In genomic region chr4:43508666-43508997, GRCm38 (mm10) we compare ENCODE assay signal across 8 mouse cellular contexts. TPM values are rescaled to one million over a fixed set of nuclear protein-coding genes. Genes with fewer than 3 reads are reported as not detected.
DNase-seq lines count a peak whose midpoint lies in the region; ATAC-seq lines count a peak whose summit lies in the region.

No protein-coding gene starts in this region.

- H3K27me3 ChIP-seq in forebrain, embryonic 15.5 days, result peaks cover 18% of the 10 kb centered on the region; the same call in 1 of the 2 replicates
- no peaks in the 10 kb centered on the region for H3K27me3 ChIP-seq in lung, embryonic 15.5 days
- no peaks in the 10 kb centered on the region; the same call in 1 of the 2 replicates for H3K27me3 ChIP-seq in neural tube, embryonic 14.5 days (ENCODE audit: control insufficient read depth, insufficient read depth, low read length)

- H3K4me2 ChIP-seq in forebrain, embryonic 15.5 days (replicated peaks), result peak overlapping the region; percentile 47
- H3K4me2 ChIP-seq in lung, embryonic 15.5 days, result peak overlapping the region; percentile 90
- H3K4me2 ChIP-seq in neural tube, embryonic 14.5 days (ENCODE audit: low read depth, low read length), result peak overlapping the region; percentile 50

- peak; percentile 75 to 91 for DNase-seq in adrenal gland, adult (ENCODE audit: inconsistent age in 2 of 2, low spot score in 1 of 2)
- DNase-seq in adrenal gland, adult 8-10 months, result no peak
- DNase-seq in adrenal gland, postnatal 14 days, result peak; percentile 81
- DNase-seq in kidney, adult 18-20 months, result peak; percentile 65
- no peak for DNase-seq in frontal cortex, postnatal 25 days (ENCODE audit: low spot score in 2 of 2)

- WGBS in forebrain, embryonic 15.5 days, result 9% methylated on average over 13 of the region's 13 CpGs
- 3% methylated on average over 13 of the region's 13 CpGs for WGBS in lung, embryonic 15.5 days
- 5% methylated on average over 13 of the region's 13 CpGs for WGBS in neural tube, embryonic 14.5 days

- no peak overlapping the region for H3K27ac ChIP-seq in forebrain, embryonic 15.5 days (replicated peaks)
- peak overlapping the region; percentile 58 for H3K27ac ChIP-seq in lung, embryonic 15.5 days
- H3K27ac ChIP-seq in neural tube, embryonic 14.5 days (ENCODE audit: low read depth, low read length), result no peak overlapping the region

- peaks cover 23% of the 10 kb centered on the region for H3K4me1 ChIP-seq in forebrain, embryonic 15.5 days
- H3K4me1 ChIP-seq in lung, embryonic 15.5 days, result peaks cover 19% of the 10 kb centered on the region
- peaks cover 6% of the 10 kb centered on the region; the same call in 1 of the 2 replicates for H3K4me1 ChIP-seq in neural tube, embryonic 14.5 days (ENCODE audit: control insufficient read depth, insufficient read depth, low read length)

- no peaks in the 10 kb centered on the region for H3K9me3 ChIP-seq in forebrain, embryonic 15.5 days
- no peaks in the 10 kb centered on the region for H3K9me3 ChIP-seq in lung, embryonic 15.5 days
- H3K9me3 ChIP-seq in neural tube, embryonic 14.5 days (ENCODE audit: control insufficient read depth, low read length), result no peaks in the 10 kb centered on the region

- H3K4me3 ChIP-seq in forebrain, embryonic 15.5 days, result peak overlapping the region; percentile 33
- H3K4me3 ChIP-seq in lung, embryonic 15.5 days, result peak overlapping the region; percentile 51
- peak overlapping the region; percentile 17 for H3K4me3 ChIP-seq in neural tube, embryonic 14.5 days (ENCODE audit: low read depth, low read length)

- no peaks in the 10 kb centered on the region for H3K36me3 ChIP-seq in forebrain, embryonic 15.5 days
- no peaks in the 10 kb centered on the region for H3K36me3 ChIP-seq in lung, embryonic 15.5 days
- H3K36me3 ChIP-seq in neural tube, embryonic 14.5 days (ENCODE audit: control insufficient read depth, insufficient read depth, low read length), result no peaks in the 10 kb centered on the region

- ATAC-seq in forebrain, embryonic 15.5 days (replicated peaks), result 0 out of 2 replicates have a peak, but pooled peaks have one; percentile 29
- ATAC-seq in lung, embryonic 15.5 days (ENCODE audit: borderline replicate concordance, extremely low read depth, low FRiP score, low TSS enrichment), result peak; percentile 78
- ATAC-seq in neural tube, embryonic 14.5 days (ENCODE audit: low read depth), result peak; percentile 49; the same call in 1 of the 2 replicates

- H3K9ac ChIP-seq in forebrain, embryonic 15.5 days (replicated peaks), result no peak overlapping the region; the same call in 1 of the 2 replicates
- H3K9ac ChIP-seq in lung, embryonic 15.5 days, result peak overlapping the region; percentile 44
- peak overlapping the region; percentile 34; the same call in 1 of the 2 replicates for H3K9ac ChIP-seq in neural tube, embryonic 14.5 days (replicated peaks; ENCODE audit: low read depth, low read length)

RNA-seq across cellular contexts. Expression of gene Car9, which starts 1.9 kb away (rescaled TPM):
- total RNA-seq in adrenal gland, adult 8-10 months (2022), result under 1 TPM in 3 of 4 experiments, not detected in 1; 0.32 to 0.68 (median 0.56) TPM
- 0.37 and 0.83 TPM in 2 replicates for total RNA-seq in adrenal gland, postnatal 14 days (2021)
- polyA plus RNA-seq in forebrain, embryonic 15.5 days (2015; fragmentation: Nextera tagmentation; extraction: Ambion mirVana), result 0.19 and 0.41 TPM in 2 replicates
- polyA plus RNA-seq in lung, embryonic 15.5 days (2015; fragmentation: Nextera tagmentation; extraction: Ambion mirVana), result 4.7 and 6.1 TPM in 2 replicates
- not detected in 2 replicates for polyA plus RNA-seq in neural tube, embryonic 14.5 days (2014; fragmentation: Nextera tagmentation; extraction: Ambion mirVana)

RNA-seq across cellular contexts. Expression of gene Arhgef39, which starts 9.1 kb away (rescaled TPM):
- 1 to 10 TPM in 2 of 4 experiments, under 1 TPM in 2; 0.73 to 2.0 (median 1.2) TPM for total RNA-seq in adrenal gland, adult 8-10 months (2022)
- 5.2 and 6.8 TPM in 2 replicates for total RNA-seq in adrenal gland, postnatal 14 days (2021)
- polyA plus RNA-seq in forebrain, embryonic 15.5 days (2015; fragmentation: Nextera tagmentation; extraction: Ambion mirVana), result 17.5 and 25.3 TPM in 2 replicates
- polyA plus RNA-seq in lung, embryonic 15.5 days (2015; fragmentation: Nextera tagmentation; extraction: Ambion mirVana), result 48.8 and 54.0 TPM in 2 replicates
- 3.6 and 6.2 TPM in 2 replicates for polyA plus RNA-seq in neural tube, embryonic 14.5 days (2014; fragmentation: Nextera tagmentation; extraction: Ambion mirVana)

RNA-seq across cellular contexts. Expression of gene Tpm2, which starts 14.9 kb away (rescaled TPM):
- total RNA-seq in adrenal gland, adult 8-10 months (2022), result 10 to 100 TPM; 32.3 to 89.4 (median 52.6) TPM
- 84.5 and 88.0 TPM in 2 replicates for total RNA-seq in adrenal gland, postnatal 14 days (2021)
- polyA plus RNA-seq in forebrain, embryonic 15.5 days (2015; fragmentation: Nextera tagmentation; extraction: Ambion mirVana), result 9.7 and 9.8 TPM in 2 replicates
- polyA plus RNA-seq in lung, embryonic 15.5 days (2015; fragmentation: Nextera tagmentation; extraction: Ambion mirVana), result 198 and 216 TPM in 2 replicates
- polyA plus RNA-seq in neural tube, embryonic 14.5 days (2014; fragmentation: Nextera tagmentation; extraction: Ambion mirVana), result 7.2 and 13.3 TPM in 2 replicates

RNA-seq across cellular contexts. Expression of gene Ccdc107, which starts 15.9 kb away (rescaled TPM):
- total RNA-seq in adrenal gland, adult 8-10 months (2022), result 10 to 100 TPM; 60.5 to 81.9 (median 64.0) TPM
- 48.3 and 50.0 TPM in 2 replicates for total RNA-seq in adrenal gland, postnatal 14 days (2021)
- polyA plus RNA-seq in forebrain, embryonic 15.5 days (2015; fragmentation: Nextera tagmentation; extraction: Ambion mirVana), result 61.0 and 61.8 TPM in 2 replicates
- 67.4 and 70.1 TPM in 2 replicates for polyA plus RNA-seq in lung, embryonic 15.5 days (2015; fragmentation: Nextera tagmentation; extraction: Ambion mirVana)
- 81.4 and 87.2 TPM in 2 replicates for polyA plus RNA-seq in neural tube, embryonic 14.5 days (2014; fragmentation: Nextera tagmentation; extraction: Ambion mirVana)

RNA-seq across cellular contexts. Expression of gene Sit1, which starts 25.1 kb away (rescaled TPM):
- under 1 TPM in 1 of 4 experiments, not detected in 3; 0.48 TPM for total RNA-seq in adrenal gland, adult 8-10 months (2022)
- total RNA-seq in adrenal gland, postnatal 14 days (2021), result 0.59 and 1.3 TPM in 2 replicates
- not detected in 2 replicates for polyA plus RNA-seq in forebrain, embryonic 15.5 days (2015; fragmentation: Nextera tagmentation; extraction: Ambion mirVana)
- polyA plus RNA-seq in lung, embryonic 15.5 days (2015; fragmentation: Nextera tagmentation; extraction: Ambion mirVana), result 0.14 and 1.2 TPM in 2 replicates
- polyA plus RNA-seq in neural tube, embryonic 14.5 days (2014; fragmentation: Nextera tagmentation; extraction: Ambion mirVana), result not detected in 2 replicates

Comparison
In these comparisons a context has a peak if more than half of its experiments do, and no peak if none do; other contexts are left out.
1. DNase-seq: peak in adrenal gland, adult (2 of 2), adrenal gland, postnatal 14 days (single experiment) and kidney, adult 18-20 months (single experiment); none in adrenal gland, adult 8-10 months (single experiment) and frontal cortex, postnatal 25 days (0 of 2).
2. RNA of gene Tpm2, which starts 14.9 kb away (polyA plus RNA-seq): 198 to 216 TPM in lung, embryonic 15.5 days; 9.7 to 9.8 TPM in forebrain, embryonic 15.5 days and 7.2 to 13.3 TPM in neural tube, embryonic 14.5 days; every median in the first group is over 10 times any median in the second.
3. Peak in every context shown above with its lines, with median percentiles within 50 percentile points of each other: ATAC-seq, H3K4me2 ChIP-seq and H3K4me3 ChIP-seq.